Mouse (Mus musculus): Measurements from ENCODE around the gene Prrg2. TPM values are rescaled to one million over a fixed set of nuclear protein-coding genes. Genes with fewer than 3 reads are reported as not detected.

Prrg2 gene
- polyA plus RNA-seq, 1 experiment from 2014 or later, result 24.7 TPM

- no peak for ATAC-seq (ENCODE audit: insufficient read depth, low FRiP score)
- WGBS, result 96% methylated on average over 14 of the region's 14 CpGs
- H3K4me2 ChIP-seq (ENCODE audit: low read depth, low read length), result no peak overlapping the region
- no peak overlapping the region for H3K4me3 ChIP-seq (replicated peaks; ENCODE audit: low read length)
- no peaks in the 10 kb centered on the region for H3K9me3 ChIP-seq (replicated peaks; ENCODE audit: control insufficient read depth, low read length)
- peaks cover 12% of the 10 kb centered on the region for H3K4me1 ChIP-seq (ENCODE audit: control insufficient read depth, insufficient read depth, low read length)
- no peaks in the 10 kb centered on the region for H3K27me3 ChIP-seq (ENCODE audit: control insufficient read depth, insufficient read depth, low read length)
- H3K36me3 ChIP-seq (ENCODE audit: control insufficient read depth, insufficient read depth, low read length), result peaks cover 57% of the 10 kb centered on the region
- H3K9ac ChIP-seq (ENCODE audit: low read length), result no peak overlapping the region
- no peak overlapping the region for H3K27ac ChIP-seq (ENCODE audit: low read length)
These were observed 15.0 kb downstream of the Prrg2 start for GRCm38 (mm10) chr7:45047491-45047890.

GRCm38 (mm10) chr7:45046853-45047350 is 15.6 kb downstream of the Prrg2 start:
- H3K4me3 ChIP-seq (replicated peaks; ENCODE audit: low read length), result no peak overlapping the region
- no peak overlapping the region for H3K9ac ChIP-seq (ENCODE audit: low read length)
- no peak overlapping the region for H3K27ac ChIP-seq (ENCODE audit: low read length)
- H3K36me3 ChIP-seq (ENCODE audit: control insufficient read depth, insufficient read depth, low read length), result peaks cover 57% of the 10 kb centered on the region
- H3K27me3 ChIP-seq (ENCODE audit: control insufficient read depth, insufficient read depth, low read length), result no peaks in the 10 kb centered on the region
- H3K4me1 ChIP-seq (ENCODE audit: control insufficient read depth, insufficient read depth, low read length), result peaks cover 10% of the 10 kb centered on the region
- 92% methylated on average over 26 of the region's 26 CpGs for WGBS
- no peak for ATAC-seq (ENCODE audit: insufficient read depth, low FRiP score)
- H3K9me3 ChIP-seq (replicated peaks; ENCODE audit: control insufficient read depth, low read length), result no peaks in the 10 kb centered on the region
- no peak overlapping the region for H3K4me2 ChIP-seq (ENCODE audit: low read depth, low read length)

DNA sequence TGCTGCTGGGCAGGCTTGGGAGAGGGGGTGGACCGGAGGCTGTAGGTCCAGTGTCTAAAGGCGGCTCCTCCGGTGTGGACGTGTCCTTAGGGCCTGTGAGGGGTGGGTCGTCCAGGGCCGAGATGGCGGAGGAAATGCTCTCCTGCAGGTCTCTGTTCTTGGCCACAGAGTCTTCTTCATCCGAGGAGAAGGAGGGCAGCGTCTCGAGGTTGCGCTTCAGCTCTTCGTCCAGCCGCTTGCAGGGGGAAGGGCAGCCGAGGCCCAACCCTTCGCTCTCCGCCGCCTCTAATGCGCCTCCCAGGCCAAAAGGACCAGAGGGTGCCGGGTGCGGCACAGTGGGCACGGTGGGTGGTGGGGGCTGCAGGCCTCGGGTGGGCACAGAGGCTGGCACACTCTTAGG is 16.7 kb downstream of the Prrg2 start:
- H3K9ac ChIP-seq (ENCODE audit: low read length), result no peak overlapping the region
- WGBS, result 91% methylated on average over 22 of the region's 22 CpGs
- no peaks in the 10 kb centered on the region for H3K9me3 ChIP-seq (replicated peaks; ENCODE audit: control insufficient read depth, low read length)
- no peak overlapping the region for H3K4me2 ChIP-seq (ENCODE audit: low read depth, low read length)
- no peak for ATAC-seq (ENCODE audit: insufficient read depth, low FRiP score)
- peaks cover 63% of the 10 kb centered on the region for H3K36me3 ChIP-seq (ENCODE audit: control insufficient read depth, insufficient read depth, low read length)
- no peak overlapping the region for H3K4me3 ChIP-seq (replicated peaks; ENCODE audit: low read length)
- no peak overlapping the region for H3K27ac ChIP-seq (ENCODE audit: low read length)
- H3K27me3 ChIP-seq (ENCODE audit: control insufficient read depth, insufficient read depth, low read length), result no peaks in the 10 kb centered on the region
- H3K4me1 ChIP-seq (ENCODE audit: control insufficient read depth, insufficient read depth, low read length), result no peaks in the 10 kb centered on the region

DNA sequence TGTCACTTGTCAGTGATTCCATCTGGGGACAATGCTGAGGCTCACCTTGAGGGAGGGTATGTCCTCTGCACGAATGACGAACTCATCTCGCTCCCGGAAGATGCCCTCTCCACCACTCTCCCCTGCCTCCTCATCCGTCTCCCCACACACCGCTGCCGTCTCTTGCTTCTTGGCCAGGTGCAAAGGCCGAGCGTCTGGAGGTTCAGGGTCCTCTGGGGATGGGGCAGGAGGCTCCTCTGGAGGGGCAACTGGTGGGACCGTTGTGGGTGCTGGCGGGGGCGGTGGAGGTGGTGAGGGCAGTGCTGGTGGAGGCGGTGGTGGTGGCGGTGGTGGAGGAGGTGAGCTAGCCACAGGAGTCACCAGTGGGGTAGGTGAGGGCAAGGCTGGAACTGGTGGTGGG is 19.2 kb downstream of the Prrg2 start:
- no peaks in the 10 kb centered on the region for H3K9me3 ChIP-seq (replicated peaks; ENCODE audit: control insufficient read depth, low read length)
- H3K36me3 ChIP-seq (ENCODE audit: control insufficient read depth, insufficient read depth, low read length), result peaks cover 60% of the 10 kb centered on the region
- no peaks in the 10 kb centered on the region for H3K4me1 ChIP-seq (ENCODE audit: control insufficient read depth, insufficient read depth, low read length)
- no peak overlapping the region for H3K4me3 ChIP-seq (replicated peaks; ENCODE audit: low read length)
- H3K4me2 ChIP-seq (ENCODE audit: low read depth, low read length), result no peak overlapping the region
- WGBS, result 91% methylated on average over 14 of the region's 14 CpGs
- H3K27ac ChIP-seq (ENCODE audit: low read length), result no peak overlapping the region
- no peak for ATAC-seq (ENCODE audit: insufficient read depth, low FRiP score)
- H3K27me3 ChIP-seq (ENCODE audit: control insufficient read depth, insufficient read depth, low read length), result no peaks in the 10 kb centered on the region
- no peak overlapping the region for H3K9ac ChIP-seq (ENCODE audit: low read length)

- no peaks in the 10 kb centered on the region for H3K4me1 ChIP-seq (ENCODE audit: control insufficient read depth, insufficient read depth, low read length)
- no peak for ATAC-seq (ENCODE audit: insufficient read depth, low FRiP score)
- no peak overlapping the region for H3K4me2 ChIP-seq (ENCODE audit: low read depth, low read length)
- no peak overlapping the region for H3K4me3 ChIP-seq (replicated peaks; ENCODE audit: low read length)
- no peak overlapping the region for H3K27ac ChIP-seq (ENCODE audit: low read length)
- H3K27me3 ChIP-seq (ENCODE audit: control insufficient read depth, insufficient read depth, low read length), result no peaks in the 10 kb centered on the region
- no peak overlapping the region for H3K9ac ChIP-seq (ENCODE audit: low read length)
- no peaks in the 10 kb centered on the region for H3K9me3 ChIP-seq (replicated peaks; ENCODE audit: control insufficient read depth, low read length)
- 92% methylated on average over 9 of the region's 9 CpGs for WGBS
- H3K36me3 ChIP-seq (ENCODE audit: control insufficient read depth, insufficient read depth, low read length), result peaks cover 50% of the 10 kb centered on the region
These were observed 21.6 kb downstream of the Prrg2 start for GRCm38 (mm10) chr7:45040851-45041250.

GRCm38 (mm10) chr7:45038411-45038810 is 24.1 kb downstream of the Prrg2 start:
- no peak overlapping the region for H3K27ac ChIP-seq (ENCODE audit: low read length)
- H3K9ac ChIP-seq (ENCODE audit: low read length), result no peak overlapping the region
- H3K4me1 ChIP-seq (ENCODE audit: control insufficient read depth, insufficient read depth, low read length), result no peaks in the 10 kb centered on the region
- no peak overlapping the region for H3K4me2 ChIP-seq (ENCODE audit: low read depth, low read length)
- H3K36me3 ChIP-seq (ENCODE audit: control insufficient read depth, insufficient read depth, low read length), result peaks cover 64% of the 10 kb centered on the region
- no peaks in the 10 kb centered on the region for H3K9me3 ChIP-seq (replicated peaks; ENCODE audit: control insufficient read depth, low read length)
- H3K27me3 ChIP-seq (ENCODE audit: control insufficient read depth, insufficient read depth, low read length), result no peaks in the 10 kb centered on the region
- 88% methylated on average over 9 of the region's 9 CpGs for WGBS
- ATAC-seq (ENCODE audit: insufficient read depth, low FRiP score), result no peak
- H3K4me3 ChIP-seq (replicated peaks; ENCODE audit: low read length), result no peak overlapping the region

DNA sequence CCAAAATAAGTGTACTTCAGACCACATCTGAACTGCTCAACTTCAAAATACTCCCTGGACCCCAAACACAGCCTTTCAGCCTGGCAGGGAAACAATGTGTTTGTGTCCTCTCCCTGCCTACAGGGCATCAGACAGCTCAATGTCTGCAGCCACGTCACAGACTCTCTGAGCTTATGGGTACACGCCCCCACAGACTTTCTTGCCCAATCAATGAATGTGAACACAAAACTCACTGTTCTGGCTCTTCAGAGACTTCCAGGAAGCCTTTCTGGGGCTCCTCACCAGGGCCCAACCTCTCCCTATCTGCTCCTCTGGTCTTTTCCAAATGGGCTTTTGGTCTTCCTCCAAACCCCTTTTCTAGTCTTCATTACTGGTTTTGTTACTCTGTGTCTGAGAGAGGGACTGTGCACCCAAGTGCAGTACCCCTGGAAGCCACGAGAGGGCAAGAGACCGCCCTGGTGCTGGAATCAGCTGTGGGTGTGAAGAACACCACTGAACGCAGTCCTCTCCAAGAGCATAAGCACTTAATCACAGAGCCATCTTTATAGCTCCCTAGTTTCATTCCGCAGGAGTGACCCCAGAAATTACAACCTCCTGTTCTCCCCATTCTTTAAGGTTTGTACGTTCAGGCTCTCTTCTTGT is 24.6 kb downstream of the Prrg2 start:
- 0 out of 2 replicates have a peak, but pooled peaks have one; percentile 38 for ATAC-seq (ENCODE audit: insufficient read depth, low FRiP score)
- Histone ChIP-seq H3K27ac (ENCODE audit: low read length) (no peak overlapping the region), H3K4me3 (replicated peaks; ENCODE audit: low read length) (no peak overlapping the region), H3K9me3 (replicated peaks; ENCODE audit: control insufficient read depth, low read length) (no peaks in the 10 kb centered on the region), H3K4me2 (ENCODE audit: low read depth, low read length) (no peak overlapping the region), H3K36me3 (ENCODE audit: control insufficient read depth, insufficient read depth, low read length) (peaks cover 61% of the 10 kb centered on the region), H3K9ac (ENCODE audit: low read length) (no peak overlapping the region), H3K27me3 (ENCODE audit: control insufficient read depth, insufficient read depth, low read length) (no peaks in the 10 kb centered on the region), H3K4me1 (ENCODE audit: control insufficient read depth, insufficient read depth, low read length) (no peaks in the 10 kb centered on the region)
- WGBS, result 67% methylated on average over 7 of the region's 7 CpGs

DNA sequence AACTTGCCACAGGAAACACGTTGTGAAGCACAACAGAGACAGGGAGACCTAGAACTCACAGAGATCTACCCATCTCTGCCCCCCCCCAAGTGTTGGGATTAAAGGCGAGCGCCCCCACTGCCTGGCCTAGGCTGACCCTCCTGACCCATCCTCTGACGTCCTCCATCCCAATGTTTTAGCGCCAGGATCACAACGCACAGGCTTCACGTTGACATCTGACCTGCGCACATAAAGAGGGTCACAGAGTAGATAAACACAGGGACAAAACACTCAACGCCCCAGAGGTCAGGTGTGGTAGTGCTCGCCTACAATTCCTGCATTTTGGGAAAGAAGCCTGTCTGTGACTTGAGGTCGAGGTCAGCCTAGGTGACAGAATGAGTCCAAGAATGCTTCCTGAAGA is 25.8 kb downstream of the Prrg2 start:
- WGBS, result 77% methylated on average over 11 of the region's 11 CpGs
- ATAC-seq (ENCODE audit: insufficient read depth, low FRiP score), result no peak
- no peak overlapping the region for H3K4me2 ChIP-seq (ENCODE audit: low read depth, low read length)

GRCm38 (mm10) chr7:45035631-45036030 is 26.8 kb downstream of the Prrg2 start:
- ATAC-seq (ENCODE audit: insufficient read depth, low FRiP score), result no peak
- 81% methylated on average over 3 of the region's 3 CpGs for WGBS
- H3K4me2 ChIP-seq (ENCODE audit: low read depth, low read length), result no peak overlapping the region
- H3K27me3 ChIP-seq (ENCODE audit: control insufficient read depth, insufficient read depth, low read length), result no peaks in the 10 kb centered on the region
- no peak overlapping the region for H3K27ac ChIP-seq (ENCODE audit: low read length)
- no peak overlapping the region for H3K4me3 ChIP-seq (replicated peaks; ENCODE audit: low read length)
- no peaks in the 10 kb centered on the region for H3K4me1 ChIP-seq (ENCODE audit: control insufficient read depth, insufficient read depth, low read length)
- H3K9me3 ChIP-seq (replicated peaks; ENCODE audit: control insufficient read depth, low read length), result no peaks in the 10 kb centered on the region
- no peak overlapping the region for H3K9ac ChIP-seq (ENCODE audit: low read length)
- H3K36me3 ChIP-seq (ENCODE audit: control insufficient read depth, insufficient read depth, low read length), result peaks cover 62% of the 10 kb centered on the region

More for the DNA sequence above, 25.8 kb downstream of the Prrg2 start:
- no peaks in the 10 kb centered on the region for H3K27me3 ChIP-seq (ENCODE audit: control insufficient read depth, insufficient read depth, low read length)
- no peak overlapping the region for H3K9ac ChIP-seq (ENCODE audit: low read length)
- H3K9me3 ChIP-seq (replicated peaks; ENCODE audit: control insufficient read depth, low read length), result no peaks in the 10 kb centered on the region
- no peak overlapping the region for H3K4me3 ChIP-seq (replicated peaks; ENCODE audit: low read length)
- no peak overlapping the region for H3K27ac ChIP-seq (ENCODE audit: low read length)
- peaks cover 65% of the 10 kb centered on the region for H3K36me3 ChIP-seq (ENCODE audit: control insufficient read depth, insufficient read depth, low read length)
- H3K4me1 ChIP-seq (ENCODE audit: control insufficient read depth, insufficient read depth, low read length), result no peaks in the 10 kb centered on the region

All from stomach, embryonic 16.5 days (tissue).